Mouse (Mus musculus) lung, postnatal 10 days (tissue): Measurements from ENCODE around the gene Olfr808.

Experiments
- DNase-seq: peaks from one replicate; pipeline ENCODE4 v3.0.0; 2021

Olfr808 gene

GRCm38 (mm10) chr10:129765182-129765581 is at the start of gene Olfr808:
Olfr808 (plus strand) TSS chr10:129765482.
- DNase-seq, result no peak

DNA sequence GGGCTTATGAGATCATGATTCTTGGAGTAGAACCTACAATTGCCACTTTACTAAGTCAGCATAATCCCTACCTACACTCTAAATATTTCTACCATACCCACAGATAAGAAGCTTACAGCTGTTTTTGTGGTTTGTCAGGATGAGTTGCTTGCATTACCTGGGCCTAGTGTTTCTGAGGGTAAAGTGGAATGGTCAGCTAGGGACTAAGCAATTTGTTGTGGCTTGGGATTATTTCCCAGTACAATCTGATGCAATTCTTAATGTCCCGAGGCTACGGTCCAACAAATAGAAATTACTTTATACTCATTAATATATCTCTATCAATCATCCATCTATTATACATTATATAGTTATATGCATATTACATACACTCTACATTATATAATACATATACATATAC is 36.0 kb upstream of the Olfr808 start, which contains the start of gene Olfr805:
Gene Olfr805 (minus strand): TSS at position 101 of the 400 bp plus-strand sequence.
- no peak for DNase-seq

DNA sequence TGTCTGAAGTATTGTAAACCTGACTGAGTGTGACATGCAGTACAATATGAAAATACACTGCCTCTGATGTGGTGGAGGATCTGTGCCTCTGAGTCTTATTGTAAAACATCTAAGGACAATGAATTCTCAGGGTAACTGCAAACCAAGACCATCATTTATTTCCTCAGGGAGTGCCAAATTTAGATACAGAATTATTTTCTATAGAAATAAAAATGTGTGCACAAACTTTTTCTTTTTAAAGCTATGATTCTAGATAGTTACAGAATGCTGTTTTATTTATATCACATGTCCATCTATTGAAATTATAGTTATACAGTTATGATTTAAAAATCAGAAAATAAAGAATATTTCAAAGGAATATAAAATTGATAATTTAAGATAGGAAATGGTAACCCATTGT is 23.5 kb upstream of the Olfr808 start, which contains the start of gene Olfr806:
Gene Olfr806 (minus strand): TSS at position 101 of the 400 bp plus-strand sequence.
- DNase-seq, result no peak

DNA sequence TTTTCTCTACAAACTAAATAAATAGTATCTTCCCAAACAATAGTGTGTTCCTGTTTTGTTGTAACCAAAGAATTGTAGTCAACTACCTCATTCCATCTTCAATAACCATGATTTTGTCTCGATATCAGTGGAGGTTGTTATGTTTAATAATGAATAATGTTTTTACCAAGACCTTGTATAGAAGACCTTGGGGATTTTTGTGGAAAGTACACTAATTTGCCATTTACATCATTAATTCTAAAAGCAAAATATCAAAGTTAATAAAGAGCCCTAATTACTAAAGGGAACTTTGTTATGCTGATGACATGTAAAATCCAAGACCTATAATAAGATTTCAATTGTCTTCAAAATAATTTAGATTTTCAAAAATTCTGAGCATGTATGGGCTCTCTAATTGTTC is 7.6 kb upstream of the Olfr808 start, which contains the start of gene Olfr807:
Gene Olfr807 (minus strand): TSS at position 101 of the 400 bp plus-strand sequence.
- DNase-seq, result no peak

- DNase-seq, result no peak
Measured at GRCm38 (mm10) chr10:129774338-129774737, 9.1 kb downstream of the Olfr808 start, which contains the start of gene Olfr809. Olfr809 (plus strand) TSS chr10:129774638.

DNA sequence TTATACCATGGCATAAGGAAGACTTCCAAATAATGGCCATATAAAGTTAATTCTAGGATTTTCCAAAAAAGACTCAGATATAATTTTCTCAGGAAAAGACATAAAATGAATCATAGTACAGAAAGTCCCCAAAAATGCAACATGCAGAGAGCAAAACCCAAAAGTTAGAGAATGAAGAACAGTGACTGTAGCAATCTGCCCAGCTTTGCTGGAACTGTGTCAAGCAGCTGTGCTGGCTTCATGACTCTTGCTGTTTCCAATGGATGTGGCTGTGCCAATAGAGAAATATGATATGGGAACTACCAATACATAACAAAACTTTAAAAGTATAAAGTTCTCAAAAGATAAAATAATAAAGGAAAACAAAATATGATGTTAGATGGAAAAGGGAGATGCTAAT is 12.8 kb downstream of the Olfr808 start:
- DNase-seq, result no peak

- DNase-seq, result no peak
Measured at GRCm38 (mm10) chr10:129794817-129795216, 29.5 kb downstream of the Olfr808 start, which contains the start of gene Olfr810. Olfr810 (minus strand) TSS chr10:129794917.

DNA sequence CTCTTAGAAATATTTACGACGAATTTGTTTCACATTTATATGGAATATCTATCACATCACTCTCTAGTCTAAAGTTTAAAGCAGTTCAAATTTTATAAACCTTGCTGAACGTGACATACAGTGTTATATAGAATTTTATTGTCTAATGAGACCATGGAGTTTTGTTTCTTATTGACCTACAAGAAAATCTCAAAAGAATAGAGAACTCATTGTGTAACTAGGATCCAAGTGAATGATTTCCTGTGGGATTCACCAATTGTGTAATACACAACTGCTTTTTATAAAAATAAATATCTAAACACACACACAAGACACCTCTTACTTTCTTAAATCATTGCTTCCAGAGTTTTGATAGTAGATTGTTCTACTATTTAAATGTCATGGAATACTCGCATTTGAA is 39.0 kb downstream of the Olfr808 start, which contains the start of gene Olfr811:
Gene Olfr811 (minus strand): TSS at position 101 of the 400 bp plus-strand sequence.
- DNase-seq, result no peak
